Mouse (Mus musculus) forebrain, embryonic 10.5 days (tissue): ENCODE data around the gene Hepacam. TPM values are rescaled to one million over a fixed set of nuclear protein-coding genes. Genes with fewer than 3 reads are reported as not detected.
A peak's percentile ranks its signal among the peaks of the same experiment; 100 is the strongest.

Experiments
- DNase-seq: peaks from one replicate; pipeline ENCODE4 v3.0.0-alpha.2; 2017; ENCODE audit warnings: low spot score; ENCODE audit errors: extremely low spot score
- H3K27ac ChIP-seq: fragments of 300-500 bp; sonication (generic); 2 replicates; pipeline ENCODE4 v1.5.1; 2016; ENCODE audit warnings: mild to moderate bottlenecking
- H3K27me3 ChIP-seq: fragments of 300-500 bp; sonication (generic); 2 replicates; pipeline ENCODE4 v1.6.1; 2016; ENCODE audit warnings: mild to moderate bottlenecking; ENCODE audit not compliant: poor library complexity, severe bottlenecking
- H3K36me3 ChIP-seq: fragments of 300-500 bp; sonication (generic); replicated peaks from 2 replicates; pipeline ENCODE4 v1.6.1; 2016; ENCODE audit warnings: mild to moderate bottlenecking, moderate library complexity
- H3K4me1 ChIP-seq: fragments of 300-500 bp; sonication (generic); 2 replicates; pipeline ENCODE4 v1.6.1; 2016
- H3K4me3 ChIP-seq: fragments of 300-500 bp; sonication (generic); 2 replicates; pipeline ENCODE4 v1.5.1; 2016; ENCODE audit warnings: mild to moderate bottlenecking, moderate library complexity
- H3K9me3 ChIP-seq: fragments of 300-500 bp; sonication (generic); 2 replicates; pipeline ENCODE4 v1.6.1; 2016; ENCODE audit warnings: mild to moderate bottlenecking, moderate library complexity
- WGBS: fragments of 180-500 bp; shearing (Covaris S2); methylation state at CpG from one replicate; pipeline ENCODE4 v1.1.7; 2016; 5-methylcytosine and 5-hydroxymethylcytosine counted together
- polyA plus RNA-seq: library from polyadenylated mRNA; unstranded; fragments of >200 nt; fragmentation: Nextera tagmentation; extraction: Ambion mirVana; gene quantifications from 2 replicates; pipeline ENCODE4 v1.2.1, GENCODE M21; 2016

Hepacam gene
- polyA plus RNA-seq, 1 experiment from 2014 or later: not detected

DNA sequence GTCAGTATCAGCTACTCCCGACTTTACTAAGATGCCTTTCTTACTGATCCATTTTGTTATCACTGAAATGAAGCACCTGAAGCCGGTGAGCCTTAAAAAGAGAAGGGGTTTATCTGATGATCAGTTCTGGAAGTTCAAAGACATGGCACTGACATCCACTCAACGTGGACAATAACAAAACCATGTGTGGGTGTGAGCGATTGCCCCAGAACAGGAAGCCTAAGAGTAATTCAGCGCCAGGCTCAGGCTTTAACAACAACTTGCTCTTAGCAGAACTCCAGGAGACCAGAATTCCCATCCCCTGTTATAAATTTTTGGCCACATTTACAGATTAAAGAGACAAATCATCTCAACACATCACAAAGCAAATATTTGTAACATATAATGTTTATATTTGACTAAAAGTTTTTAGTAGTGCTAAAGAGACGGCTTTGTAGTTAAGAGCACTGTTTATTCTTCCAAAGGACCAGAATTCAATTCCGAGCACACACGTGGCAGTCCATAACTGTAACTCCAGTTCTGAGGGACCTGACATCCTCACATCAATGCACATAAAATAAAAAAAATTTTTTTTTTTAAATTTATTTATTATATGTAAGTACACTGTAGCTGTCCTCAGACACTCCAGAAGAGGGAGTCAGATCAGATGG, 26.5 kb downstream of the Hepacam start:
- 77% methylated on average over 8 of the region's 8 CpGs for WGBS

DNA sequence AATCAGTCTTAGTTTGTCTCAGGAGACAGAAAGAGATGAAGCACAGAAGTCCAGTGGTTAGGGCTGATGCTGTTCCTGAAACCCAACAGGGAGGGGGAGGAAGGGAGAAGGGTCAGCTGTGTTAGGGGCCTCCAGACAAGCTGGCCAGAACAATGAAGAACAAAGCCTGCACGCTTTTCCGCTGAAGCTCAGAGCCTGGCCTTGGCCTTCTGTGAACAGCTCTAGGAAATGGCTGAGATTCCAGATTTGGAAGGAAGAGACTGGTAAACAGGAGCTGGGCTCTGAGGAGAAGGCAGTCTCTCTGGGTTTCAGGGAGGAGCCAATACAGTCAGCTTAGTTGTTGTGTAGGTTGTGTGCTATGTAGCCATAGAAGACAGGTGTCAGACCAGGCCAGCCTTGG, 33.4 kb downstream of the Hepacam start:
- Histone ChIP-seq H3K36me3 (no peaks in the 10 kb centered on the region), H3K4me1 (peaks cover 9% of the 10 kb centered on the region; the same call in 1 of the 2 replicates), H3K4me3 (no peak overlapping the region), H3K27ac (no peak overlapping the region), H3K9me3 (no peaks in the 10 kb centered on the region), H3K27me3 (peaks cover 11% of the 10 kb centered on the region)
- 82% methylated on average over 2 of the region's 2 CpGs for WGBS
- DNase-seq: no peak

More for the DNA sequence above, 26.5 kb downstream of the Hepacam start:
- H3K27ac ChIP-seq: no peak overlapping the region
- no peak overlapping the region for H3K4me3 ChIP-seq
- no peaks in the 10 kb centered on the region for H3K36me3 ChIP-seq
- H3K27me3 ChIP-seq: no peaks in the 10 kb centered on the region
- 0 out of 2 replicates have a peak, but pooled peaks cover 5% of the 10 kb centered on the region for H3K4me1 ChIP-seq
- no peak for DNase-seq
- no peaks in the 10 kb centered on the region for H3K9me3 ChIP-seq

GRCm38 (mm10) chr9:37401802-37402201, 34.7 kb downstream of the Hepacam start, which contains the start of gene Robo4:
Gene Robo4, plus strand, starts transcription at chr9:37401897.
- Histone ChIP-seq H3K27ac (peak within 1 kb of the TSS; percentile 62), H3K4me1 (peaks cover 9% of the 10 kb centered on the region; the same call in 1 of the 2 replicates), H3K9me3 (no peaks in the 10 kb centered on the region), H3K27me3 (peaks cover 14% of the 10 kb centered on the region), H3K4me3 (peak within 1 kb of the TSS; percentile 25; the same call in 1 of the 2 replicates), H3K36me3 (no peaks in the 10 kb centered on the region)
- no peak for DNase-seq
- WGBS: 26% methylated on average over 7 of the region's 7 CpGs

DNA sequence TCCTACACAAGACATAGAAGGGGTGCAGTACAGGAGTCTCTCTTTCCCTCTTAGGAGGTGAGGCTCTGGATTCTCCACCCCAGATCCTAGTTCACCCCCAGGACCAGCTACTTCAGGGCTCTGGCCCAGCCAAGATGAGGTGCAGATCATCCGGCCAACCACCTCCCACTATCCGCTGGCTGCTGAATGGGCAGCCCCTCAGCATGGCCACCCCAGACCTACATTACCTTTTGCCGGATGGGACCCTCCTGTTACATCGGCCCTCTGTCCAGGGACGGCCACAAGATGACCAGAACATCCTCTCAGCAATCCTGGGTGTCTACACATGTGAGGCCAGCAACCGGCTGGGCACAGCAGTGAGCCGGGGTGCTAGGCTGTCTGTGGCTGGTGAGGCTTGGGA, 35.4 kb downstream of the Hepacam start:
- Histone ChIP-seq H3K36me3 (no peaks in the 10 kb centered on the region), H3K27me3 (peaks cover 21% of the 10 kb centered on the region), H3K4me1 (peaks cover 9% of the 10 kb centered on the region; the same call in 1 of the 2 replicates), H3K27ac (peak overlapping the region; percentile 62), H3K9me3 (no peaks in the 10 kb centered on the region), H3K4me3 (peak overlapping the region; percentile 25; the same call in 1 of the 2 replicates)
- 94% methylated on average over 7 of the region's 7 CpGs for WGBS
- no peak for DNase-seq

- no peaks in the 10 kb centered on the region for H3K36me3 ChIP-seq
- no peak for DNase-seq
- peaks cover 12% of the 10 kb centered on the region for H3K4me1 ChIP-seq
- no peak overlapping the region for H3K27ac ChIP-seq
- H3K27me3 ChIP-seq: peaks cover 26% of the 10 kb centered on the region
- no peaks in the 10 kb centered on the region for H3K9me3 ChIP-seq
- 89% methylated on average over 7 of the region's 7 CpGs for WGBS
- H3K4me3 ChIP-seq: peak overlapping the region; percentile 25; the same call in 1 of the 2 replicates
Measured at GRCm38 (mm10) chr9:37403011-37403410, 35.9 kb downstream of the Hepacam start.

DNA sequence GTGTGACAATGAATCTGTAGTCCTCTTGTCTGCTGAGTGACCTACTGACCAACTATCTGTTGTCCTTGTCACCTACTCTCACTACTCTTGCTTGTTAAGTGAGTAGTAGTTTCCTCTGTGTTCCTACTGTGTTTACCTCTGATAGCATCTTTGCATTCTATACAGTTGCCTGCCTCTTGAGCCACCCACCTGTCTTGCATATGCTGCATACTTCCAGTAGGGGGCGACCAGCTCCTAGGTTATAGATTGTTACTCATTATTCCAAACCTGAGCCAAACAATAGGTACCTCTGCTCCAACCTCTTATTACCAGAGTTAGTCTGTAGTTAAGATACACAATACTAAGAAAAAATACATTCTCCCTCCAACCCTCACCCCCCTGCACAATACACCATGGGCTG, 39.2 kb downstream of the Hepacam start:
- 0% methylated on average over 1 of the region's 1 CpGs for WGBS
- H3K36me3 ChIP-seq: no peaks in the 10 kb centered on the region
- no peaks in the 10 kb centered on the region for H3K9me3 ChIP-seq
- H3K27me3 ChIP-seq: peaks cover 46% of the 10 kb centered on the region
- peaks cover 13% of the 10 kb centered on the region for H3K4me1 ChIP-seq
- no peak overlapping the region for H3K4me3 ChIP-seq
- H3K27ac ChIP-seq: no peak overlapping the region
- DNase-seq: no peak

- Histone ChIP-seq H3K4me3 (peak overlapping the region; percentile 36), H3K27me3 (peaks cover 46% of the 10 kb centered on the region)
Measured at GRCm38 (mm10) chr9:37407850-37408502, 40.8 kb downstream of the Hepacam start.

DNA sequence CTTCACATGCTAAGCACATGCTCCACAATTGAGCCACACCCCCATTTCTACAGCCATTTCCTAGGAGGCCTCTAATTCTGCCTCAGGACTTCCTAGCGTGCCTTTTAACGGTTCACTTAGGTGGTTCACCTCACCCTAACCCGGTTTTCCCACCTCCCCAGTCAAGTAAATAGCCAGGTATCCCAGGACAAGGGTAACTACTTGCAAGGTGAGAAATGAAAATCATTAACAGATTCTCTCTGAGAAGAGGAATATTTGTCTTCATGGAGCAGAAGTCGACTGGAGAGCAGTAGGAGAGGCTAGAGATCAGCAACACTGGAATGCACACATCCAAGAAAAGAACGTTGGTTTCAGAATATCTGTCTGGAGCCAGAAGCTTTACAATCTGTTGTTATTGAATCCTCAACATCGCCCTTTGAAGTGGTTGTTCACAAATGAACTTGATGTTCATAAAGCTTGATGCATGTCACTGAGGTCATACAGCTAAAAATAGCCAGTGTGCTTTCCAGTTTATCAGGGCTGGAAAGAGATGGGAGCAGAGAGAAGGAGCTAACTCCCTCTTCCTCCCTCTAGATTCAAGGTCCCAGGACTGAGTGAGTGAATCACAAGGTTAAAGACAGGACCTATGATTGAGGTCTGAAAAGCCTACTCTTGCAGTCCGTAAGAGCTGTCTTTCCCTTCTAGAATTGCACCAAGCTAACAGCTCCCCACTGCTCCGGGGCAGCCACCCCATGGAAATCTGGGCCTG, 42.7 kb downstream of the Hepacam start:
- WGBS: 83% methylated on average over 8 of the region's 8 CpGs

More at GRCm38 (mm10) chr9:37407850-37408502, 40.8 kb downstream of the Hepacam start:
- no peaks in the 10 kb centered on the region for H3K36me3 ChIP-seq
- peak; percentile 44 for DNase-seq
- no peaks in the 10 kb centered on the region for H3K9me3 ChIP-seq
- 10% methylated on average over 19 of the region's 19 CpGs for WGBS
- peaks cover 7% of the 10 kb centered on the region for H3K4me1 ChIP-seq
- peak overlapping the region; percentile 53 for H3K27ac ChIP-seq

GRCm38 (mm10) chr9:37412989-37413388, 45.8 kb downstream of the Hepacam start:
- Histone ChIP-seq H3K4me1 (peaks cover 4% of the 10 kb centered on the region), H3K36me3 (no peaks in the 10 kb centered on the region), H3K27ac (no peak overlapping the region), H3K4me3 (no peak overlapping the region), H3K9me3 (no peaks in the 10 kb centered on the region), H3K27me3 (peaks cover 26% of the 10 kb centered on the region)
- WGBS: 69% methylated on average over 3 of the region's 3 CpGs
- DNase-seq: no peak

More for the DNA sequence above, 42.7 kb downstream of the Hepacam start:
- DNase-seq: no peak
- H3K4me3 ChIP-seq: no peak overlapping the region
- H3K9me3 ChIP-seq: no peaks in the 10 kb centered on the region
- H3K36me3 ChIP-seq: no peaks in the 10 kb centered on the region
- peaks cover 7% of the 10 kb centered on the region for H3K4me1 ChIP-seq
- peaks cover 38% of the 10 kb centered on the region for H3K27me3 ChIP-seq
- no peak overlapping the region for H3K27ac ChIP-seq

DNA sequence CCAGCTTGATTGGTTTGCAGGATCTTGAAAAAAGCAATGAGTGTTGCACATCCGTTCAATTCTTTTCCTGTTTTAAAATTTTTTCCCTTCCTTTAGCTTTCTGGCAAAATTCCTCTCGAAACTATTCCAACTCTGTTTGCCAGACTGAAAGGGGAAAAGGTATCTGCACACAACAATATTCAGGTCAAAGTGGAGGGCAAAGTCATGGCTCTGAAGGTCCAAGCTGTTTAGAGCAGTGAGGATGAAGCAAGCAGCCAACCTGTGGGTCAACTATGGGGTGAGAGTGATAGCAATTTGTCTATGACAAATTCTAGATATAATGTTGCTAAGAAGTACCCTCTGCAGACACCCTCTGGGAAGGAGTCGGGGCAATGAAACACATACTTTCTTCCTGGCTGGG, 47.5 kb downstream of the Hepacam start:
- no peak for DNase-seq
- Histone ChIP-seq H3K4me3 (no peak overlapping the region), H3K9me3 (no peaks in the 10 kb centered on the region), H3K27ac (no peak overlapping the region), H3K36me3 (no peaks in the 10 kb centered on the region), H3K27me3 (peaks cover 26% of the 10 kb centered on the region), H3K4me1 (no peaks in the 10 kb centered on the region)
- WGBS: 92% methylated on average over 3 of the region's 3 CpGs

DNA sequence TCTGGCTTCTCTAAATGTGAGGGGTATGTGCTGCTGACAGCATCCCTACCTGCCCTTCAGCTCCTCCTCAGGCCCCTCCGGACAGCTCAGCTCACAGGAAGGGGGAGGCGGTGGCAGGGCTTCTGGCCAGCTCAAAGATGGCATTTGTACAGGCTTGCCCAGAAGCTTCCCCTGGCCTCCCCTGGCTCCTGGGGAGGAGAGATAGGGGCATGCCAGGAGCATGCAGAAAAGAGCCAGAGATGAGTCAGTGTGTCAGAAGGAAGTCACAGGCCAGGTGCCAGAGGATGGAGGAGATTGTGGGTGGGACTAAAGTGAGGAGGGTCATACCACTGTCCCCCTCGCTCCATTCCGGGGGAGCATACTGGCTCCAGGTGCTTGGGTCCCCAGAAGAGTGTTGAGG, 51.6 kb downstream of the Hepacam start:
- H3K36me3 ChIP-seq: no peaks in the 10 kb centered on the region
- H3K9me3 ChIP-seq: no peaks in the 10 kb centered on the region
- H3K4me1 ChIP-seq: peaks cover 12% of the 10 kb centered on the region
- no peak for DNase-seq
- no peak overlapping the region for H3K4me3 ChIP-seq
- peaks cover 58% of the 10 kb centered on the region for H3K27me3 ChIP-seq
- WGBS: 86% methylated on average over 4 of the region's 4 CpGs
- no peak overlapping the region for H3K27ac ChIP-seq

DNA sequence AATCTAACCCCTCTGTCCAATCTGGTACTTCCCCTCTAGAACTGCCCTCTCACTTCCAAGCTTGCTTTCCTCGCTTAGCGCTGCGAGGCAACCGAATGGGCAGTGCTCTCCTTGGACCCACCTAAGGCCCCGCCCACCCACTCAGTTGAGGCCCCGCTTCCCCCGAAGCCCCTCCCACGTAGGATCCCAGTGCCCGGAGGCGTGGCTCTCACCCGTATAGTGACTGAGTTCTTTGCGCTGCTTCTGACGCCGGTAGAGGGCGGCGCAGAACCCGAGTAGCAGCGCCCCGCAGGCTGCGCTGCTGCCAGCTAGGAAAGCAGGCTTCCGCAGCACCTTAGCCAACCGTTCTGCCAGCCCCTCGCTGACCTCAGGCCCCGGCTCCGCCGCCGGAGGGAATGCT, 53.5 kb downstream of the Hepacam start:
- Histone ChIP-seq H3K9me3 (no peaks in the 10 kb centered on the region), H3K27me3 (peaks cover 66% of the 10 kb centered on the region), H3K27ac (no peak overlapping the region; the same call in 1 of the 2 replicates), H3K36me3 (no peaks in the 10 kb centered on the region), H3K4me1 (peaks cover 12% of the 10 kb centered on the region), H3K4me3 (peak overlapping the region; percentile 42)
- WGBS: under 1% methylated on average over 27 of the region's 27 CpGs
- peak; percentile 91 for DNase-seq
